Mouse (Mus musculus) brain, adult 2 months (tissue): ENCODE results near the gene Miga1.
A peak's percentile ranks its signal among the peaks of the same experiment; 100 is the strongest.

Source experiments
- DNase-seq: peaks from one replicate; pipeline ENCODE4 v3.0.0; 2011; ENCODE audit warnings: low read depth, low spot score

The Miga1 gene

GRCm38 (mm10) chr3:152287810-152288209, 52.4 kb downstream of the Miga1 start:
- DNase-seq, result no peak

GRCm38 (mm10) chr3:152284759-152285158, 55.4 kb downstream of the Miga1 start:
- no peak for DNase-seq

GRCm38 (mm10) chr3:152284306-152284705, 55.9 kb downstream of the Miga1 start:
- DNase-seq, result no peak

- no peak for DNase-seq
These were observed 58.1 kb downstream of the Miga1 start for GRCm38 (mm10) chr3:152282126-152282525.

- no peak for DNase-seq
These were observed 61.8 kb downstream of the Miga1 start for GRCm38 (mm10) chr3:152278431-152278830.

GRCm38 (mm10) chr3:152277912-152278311, 62.3 kb downstream of the Miga1 start:
- DNase-seq, result no peak

- no peak for DNase-seq
These were observed 63.3 kb downstream of the Miga1 start for GRCm38 (mm10) chr3:152276935-152277334.

- no peak for DNase-seq
These were observed 65.2 kb downstream of the Miga1 start for GRCm38 (mm10) chr3:152275008-152275407.

GRCm38 (mm10) chr3:152272974-152273685, 67.1 kb downstream of the Miga1 start:
- DNase-seq, result no peak

GRCm38 (mm10) chr3:152271876-152272275, 68.3 kb downstream of the Miga1 start:
- no peak for DNase-seq

GRCm38 (mm10) chr3:152271071-152271710, 69.0 kb downstream of the Miga1 start:
- no peak for DNase-seq

- no peak for DNase-seq
These were observed 72.1 kb downstream of the Miga1 start for GRCm38 (mm10) chr3:152268099-152268498.

- no peak for DNase-seq
These were observed 74.2 kb downstream of the Miga1 start, which contains the start of gene Nexn for GRCm38 (mm10) chr3:152266036-152266421. TSS of gene Nexn (minus strand) at chr3:152266350.

- peak; percentile 45 for DNase-seq
These were observed 74.7 kb downstream of the Miga1 start for GRCm38 (mm10) chr3:152265351-152266035.

GRCm38 (mm10) chr3:152264830-152265229, 75.4 kb downstream of the Miga1 start:
- DNase-seq, result no peak

GRCm38 (mm10) chr3:152264374-152264773, 75.8 kb downstream of the Miga1 start:
- DNase-seq, result no peak

- no peak for DNase-seq
These were observed 78.3 kb downstream of the Miga1 start for GRCm38 (mm10) chr3:152261948-152262347.

- DNase-seq, result no peak
These were observed 78.8 kb downstream of the Miga1 start for GRCm38 (mm10) chr3:152261436-152261835.

- no peak for DNase-seq
These were observed 79.8 kb downstream of the Miga1 start for GRCm38 (mm10) chr3:152260362-152260761.

- DNase-seq, result peak; percentile 83
These were observed 80.8 kb downstream of the Miga1 start for GRCm38 (mm10) chr3:152259409-152259808.

- peak; percentile 23 for DNase-seq
These were observed 82.7 kb downstream of the Miga1 start for GRCm38 (mm10) chr3:152257528-152257927.

GRCm38 (mm10) chr3:152250487-152250886, 89.7 kb downstream of the Miga1 start:
- DNase-seq, result no peak

- no peak for DNase-seq
These were observed 92.5 kb downstream of the Miga1 start for GRCm38 (mm10) chr3:152247708-152248107.
